Mouse (Mus musculus): ENCODE measurements around the gene Scn2a. TPM values are rescaled to one million over a fixed set of nuclear protein-coding genes. Genes with fewer than 3 reads are reported as not detected.

The Scn2a gene
- polyA plus RNA-seq, 1 experiment from 2014 or later = 54.7 TPM

DNA sequence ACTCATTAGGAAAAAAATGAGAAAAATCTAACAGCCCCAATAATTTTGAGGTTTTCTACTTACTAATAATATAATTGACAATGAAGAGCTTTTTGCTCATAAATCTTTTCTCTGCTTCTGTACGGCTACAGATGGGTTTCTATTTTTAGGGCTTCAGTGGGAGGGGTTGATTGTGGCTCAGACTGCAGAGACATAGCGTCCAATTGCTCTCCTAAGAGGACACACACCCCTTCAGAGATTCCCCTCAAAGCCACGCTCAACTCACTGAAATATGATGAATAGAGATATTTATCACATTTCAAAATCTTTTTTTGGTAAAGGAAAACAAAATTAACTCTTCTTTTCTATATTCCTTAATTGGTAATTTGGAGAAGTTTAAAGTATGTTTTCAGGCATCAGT is 64.6 kb downstream of the Scn2a start:
- H3K9me3 ChIP-seq (ENCODE audit: control insufficient read depth, low read length) = no peaks in the 10 kb centered on the region
- WGBS = 73% methylated on average over 3 of the region's 3 CpGs

DNA sequence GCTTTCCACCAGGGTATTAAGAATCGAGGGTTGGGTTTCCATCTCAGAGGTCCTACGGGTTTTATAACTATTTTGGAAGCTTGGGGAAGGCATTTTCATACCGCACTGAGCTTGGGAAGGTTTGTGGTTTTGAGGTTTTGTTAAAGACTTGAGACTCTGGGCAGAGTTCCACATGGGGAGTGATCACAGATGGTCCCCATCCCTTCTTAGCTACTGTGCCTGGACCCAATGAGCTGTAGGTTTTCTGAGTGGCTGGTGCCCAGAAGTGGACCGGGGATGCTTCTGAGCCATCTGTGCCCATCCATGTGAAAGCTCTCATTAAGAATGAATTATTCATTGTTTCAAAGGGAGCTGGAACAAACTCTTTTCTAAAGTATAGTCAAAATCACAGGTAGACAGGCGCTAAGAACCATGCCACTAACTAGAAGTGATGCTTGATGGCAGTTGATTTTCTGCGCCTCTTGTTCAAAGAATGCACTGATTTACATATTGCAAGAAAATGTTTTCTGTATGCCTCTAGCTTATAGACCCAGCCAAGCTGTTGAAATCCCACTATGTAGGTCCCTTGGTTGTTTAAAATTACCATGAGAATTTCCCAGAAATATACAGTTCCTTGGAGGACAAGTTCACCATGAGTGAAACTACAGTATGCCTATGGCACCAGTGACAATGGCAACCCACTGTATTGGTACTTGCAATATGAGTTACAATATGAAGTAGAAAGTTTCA is 70.0 kb downstream of the Scn2a start:
- 74% methylated on average over 6 of the region's 6 CpGs for WGBS
- no peak overlapping the region for H3K4me3 ChIP-seq (ENCODE audit: low read length)
- no peaks in the 10 kb centered on the region for H3K27me3 ChIP-seq (replicated peaks; ENCODE audit: control insufficient read depth, insufficient read depth, low read length)
- no peaks in the 10 kb centered on the region for H3K4me1 ChIP-seq (ENCODE audit: control insufficient read depth, insufficient read depth, low read depth, low read length)
- H3K36me3 ChIP-seq (ENCODE audit: control insufficient read depth, insufficient read depth, low read length) = peaks cover 8% of the 10 kb centered on the region
- ATAC-seq = peak; percentile 92
- H3K9ac ChIP-seq (ENCODE audit: low read depth, low read length) = no peak overlapping the region
- H3K27ac ChIP-seq (ENCODE audit: low read depth, low read length) = no peak overlapping the region
- no peaks in the 10 kb centered on the region for H3K9me3 ChIP-seq (ENCODE audit: control insufficient read depth, low read length)
- no peak overlapping the region for H3K4me2 ChIP-seq (ENCODE audit: low read length)

More for the DNA sequence above, 64.6 kb downstream of the Scn2a start:
- Histone ChIP-seq H3K27me3 (replicated peaks; ENCODE audit: control insufficient read depth, insufficient read depth, low read length) (no peaks in the 10 kb centered on the region), H3K27ac (ENCODE audit: low read depth, low read length) (no peak overlapping the region), H3K4me2 (ENCODE audit: low read length) (no peak overlapping the region), H3K36me3 (ENCODE audit: control insufficient read depth, insufficient read depth, low read length) (peaks cover 15% of the 10 kb centered on the region), H3K9ac (ENCODE audit: low read depth, low read length) (no peak overlapping the region), H3K4me1 (ENCODE audit: control insufficient read depth, insufficient read depth, low read depth, low read length) (no peaks in the 10 kb centered on the region), H3K4me3 (ENCODE audit: low read length) (no peak overlapping the region)
- no peak for ATAC-seq

GRCm38 (mm10) chr2:65694485-65694884 is 73.9 kb downstream of the Scn2a start:
- Histone ChIP-seq H3K4me3 (ENCODE audit: low read length) (no peak overlapping the region), H3K27ac (ENCODE audit: low read depth, low read length) (no peak overlapping the region), H3K9me3 (ENCODE audit: control insufficient read depth, low read length) (no peaks in the 10 kb centered on the region), H3K9ac (ENCODE audit: low read depth, low read length) (no peak overlapping the region), H3K4me1 (ENCODE audit: control insufficient read depth, insufficient read depth, low read depth, low read length) (no peaks in the 10 kb centered on the region), H3K36me3 (ENCODE audit: control insufficient read depth, insufficient read depth, low read length) (peaks cover 6% of the 10 kb centered on the region), H3K27me3 (replicated peaks; ENCODE audit: control insufficient read depth, insufficient read depth, low read length) (no peaks in the 10 kb centered on the region), H3K4me2 (ENCODE audit: low read length) (no peak overlapping the region)
- 85% methylated on average over 3 of the region's 3 CpGs for WGBS
- no peak for ATAC-seq

DNA sequence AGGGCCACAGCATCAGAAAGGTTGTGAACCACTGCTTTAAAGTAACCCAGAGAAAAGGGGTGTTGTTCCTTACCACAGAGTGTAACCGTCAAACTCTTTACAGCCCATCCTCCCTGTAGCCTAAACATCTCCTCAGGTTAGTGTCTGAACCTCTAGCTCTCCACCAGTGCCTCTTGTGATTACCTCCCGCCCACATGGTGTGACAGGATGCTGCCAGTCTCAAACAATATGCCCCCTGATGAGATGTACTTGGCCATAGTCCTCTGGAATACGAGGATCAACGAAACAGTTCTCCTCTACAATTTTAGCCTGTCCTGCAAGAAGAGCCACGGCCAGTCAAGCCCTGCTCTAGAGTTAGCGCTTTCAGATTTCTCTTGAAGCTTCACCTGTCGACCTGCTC is 74.5 kb downstream of the Scn2a start:
- Histone ChIP-seq H3K4me1 (ENCODE audit: control insufficient read depth, insufficient read depth, low read depth, low read length) (no peaks in the 10 kb centered on the region), H3K9ac (ENCODE audit: low read depth, low read length) (no peak overlapping the region), H3K27ac (ENCODE audit: low read depth, low read length) (no peak overlapping the region), H3K4me2 (ENCODE audit: low read length) (no peak overlapping the region), H3K27me3 (replicated peaks; ENCODE audit: control insufficient read depth, insufficient read depth, low read length) (no peaks in the 10 kb centered on the region), H3K4me3 (ENCODE audit: low read length) (no peak overlapping the region), H3K9me3 (ENCODE audit: control insufficient read depth, low read length) (no peaks in the 10 kb centered on the region), H3K36me3 (ENCODE audit: control insufficient read depth, insufficient read depth, low read length) (peaks cover 4% of the 10 kb centered on the region)
- WGBS = 78% methylated on average over 7 of the region's 7 CpGs
- no peak for ATAC-seq

- peaks cover 6% of the 10 kb centered on the region; the same call in 1 of the 2 replicates for H3K36me3 ChIP-seq (ENCODE audit: control insufficient read depth, insufficient read depth, low read length)
- H3K4me1 ChIP-seq (ENCODE audit: control insufficient read depth, insufficient read depth, low read depth, low read length) = no peaks in the 10 kb centered on the region
- no peak for ATAC-seq
- H3K9me3 ChIP-seq (ENCODE audit: control insufficient read depth, low read length) = no peaks in the 10 kb centered on the region
- WGBS = 84% methylated on average over 1 of the region's 1 CpGs
- H3K27ac ChIP-seq (ENCODE audit: low read depth, low read length) = no peak overlapping the region
- H3K4me2 ChIP-seq (ENCODE audit: low read length) = no peak overlapping the region
- H3K9ac ChIP-seq (ENCODE audit: low read depth, low read length) = no peak overlapping the region
- H3K27me3 ChIP-seq (replicated peaks; ENCODE audit: control insufficient read depth, insufficient read depth, low read length) = no peaks in the 10 kb centered on the region
- no peak overlapping the region for H3K4me3 ChIP-seq (ENCODE audit: low read length)
These were observed 79.7 kb downstream of the Scn2a start for GRCm38 (mm10) chr2:65700246-65700645.

DNA sequence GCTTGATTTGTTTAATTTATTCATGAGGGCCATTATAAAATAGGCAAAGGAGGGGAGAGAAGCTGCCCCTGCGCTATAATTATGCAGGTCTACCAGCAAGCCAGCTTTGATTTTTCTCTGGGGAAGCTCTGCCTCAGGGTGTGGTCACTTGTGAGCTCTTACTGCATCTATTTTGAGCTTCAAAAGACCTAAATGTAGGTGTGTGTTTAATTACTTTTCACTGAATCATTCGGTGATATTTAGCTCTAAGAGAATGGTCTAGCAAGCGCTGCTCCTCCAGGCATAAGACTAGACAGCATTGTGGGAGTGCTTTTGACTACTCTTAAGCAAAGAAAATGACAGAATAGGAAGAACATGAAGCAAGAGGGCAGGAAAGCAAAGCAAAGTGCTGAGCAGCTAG is 80.6 kb downstream of the Scn2a start:
- no peak overlapping the region for H3K27ac ChIP-seq (ENCODE audit: low read depth, low read length)
- no peak overlapping the region for H3K4me3 ChIP-seq (ENCODE audit: low read length)
- H3K4me2 ChIP-seq (ENCODE audit: low read length) = no peak overlapping the region
- H3K9me3 ChIP-seq (ENCODE audit: control insufficient read depth, low read length) = no peaks in the 10 kb centered on the region
- H3K9ac ChIP-seq (ENCODE audit: low read depth, low read length) = no peak overlapping the region
- no peaks in the 10 kb centered on the region for H3K4me1 ChIP-seq (ENCODE audit: control insufficient read depth, insufficient read depth, low read depth, low read length)
- ATAC-seq = no peak
- 85% methylated on average over 3 of the region's 3 CpGs for WGBS
- H3K27me3 ChIP-seq (replicated peaks; ENCODE audit: control insufficient read depth, insufficient read depth, low read length) = no peaks in the 10 kb centered on the region
- H3K36me3 ChIP-seq (ENCODE audit: control insufficient read depth, insufficient read depth, low read length) = peaks cover 6% of the 10 kb centered on the region; the same call in 1 of the 2 replicates

GRCm38 (mm10) chr2:65722219-65722800 is 101.7 kb downstream of the Scn2a start:
- Histone ChIP-seq H3K4me1 (ENCODE audit: control insufficient read depth, insufficient read depth, low read depth, low read length) (no peaks in the 10 kb centered on the region), H3K36me3 (ENCODE audit: control insufficient read depth, insufficient read depth, low read length) (peaks cover 2% of the 10 kb centered on the region), H3K27ac (ENCODE audit: low read depth, low read length) (no peak overlapping the region), H3K27me3 (replicated peaks; ENCODE audit: control insufficient read depth, insufficient read depth, low read length) (no peaks in the 10 kb centered on the region), H3K4me3 (ENCODE audit: low read length) (no peak overlapping the region), H3K9ac (ENCODE audit: low read depth, low read length) (no peak overlapping the region), H3K4me2 (ENCODE audit: low read length) (no peak overlapping the region), H3K9me3 (ENCODE audit: control insufficient read depth, low read length) (no peaks in the 10 kb centered on the region)
- 85% methylated on average over 6 of the region's 6 CpGs for WGBS
- no peak for ATAC-seq

DNA sequence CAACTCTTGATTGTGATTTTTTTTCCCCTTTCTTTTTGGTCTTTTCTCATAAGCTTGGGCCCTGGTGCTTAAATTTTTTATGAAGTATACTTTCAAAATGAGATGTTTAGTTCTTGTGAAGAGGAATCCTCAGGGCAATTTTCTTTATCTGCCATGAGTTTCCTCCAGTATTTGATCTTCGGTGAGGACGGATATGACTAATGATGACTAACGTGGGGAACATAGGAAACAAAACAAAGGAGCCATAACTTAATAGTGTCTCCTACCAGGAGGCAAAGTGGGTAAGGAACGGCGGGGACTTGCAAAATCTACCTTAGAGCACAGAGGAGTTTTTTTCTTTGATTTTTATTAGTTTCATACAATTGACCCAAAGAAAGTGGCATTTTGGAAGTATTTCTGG is 124.8 kb downstream of the Scn2a start:
- Histone ChIP-seq H3K4me2 (ENCODE audit: low read length) (no peak overlapping the region), H3K36me3 (ENCODE audit: control insufficient read depth, insufficient read depth, low read length) (peaks cover 6% of the 10 kb centered on the region), H3K27me3 (replicated peaks; ENCODE audit: control insufficient read depth, insufficient read depth, low read length) (no peaks in the 10 kb centered on the region), H3K4me1 (ENCODE audit: control insufficient read depth, insufficient read depth, low read depth, low read length) (no peaks in the 10 kb centered on the region), H3K9ac (ENCODE audit: low read depth, low read length) (no peak overlapping the region), H3K4me3 (ENCODE audit: low read length) (no peak overlapping the region), H3K9me3 (ENCODE audit: control insufficient read depth, low read length) (no peaks in the 10 kb centered on the region), H3K27ac (ENCODE audit: low read depth, low read length) (no peak overlapping the region)
- 83% methylated on average over 5 of the region's 5 CpGs for WGBS
- ATAC-seq = no peak

- no peak for ATAC-seq
- no peak overlapping the region for H3K9ac ChIP-seq (ENCODE audit: low read depth, low read length)
- no peaks in the 10 kb centered on the region for H3K4me1 ChIP-seq (ENCODE audit: control insufficient read depth, insufficient read depth, low read depth, low read length)
- no peaks in the 10 kb centered on the region for H3K9me3 ChIP-seq (ENCODE audit: control insufficient read depth, low read length)
- no peaks in the 10 kb centered on the region for H3K36me3 ChIP-seq (ENCODE audit: control insufficient read depth, insufficient read depth, low read length)
- no peak overlapping the region for H3K4me3 ChIP-seq (ENCODE audit: low read length)
- H3K4me2 ChIP-seq (ENCODE audit: low read length) = no peak overlapping the region
- no peak overlapping the region for H3K27ac ChIP-seq (ENCODE audit: low read depth, low read length)
- 78% methylated on average over 7 of the region's 7 CpGs for WGBS
- no peaks in the 10 kb centered on the region for H3K27me3 ChIP-seq (replicated peaks; ENCODE audit: control insufficient read depth, insufficient read depth, low read length)
These were observed 161.9 kb downstream of the Scn2a start for GRCm38 (mm10) chr2:65782442-65782841.

Data from hindbrain, embryonic 16.5 days (tissue).